Mouse (Mus musculus): ENCODE data around the gene Cyp4f18.
"Not testable (repeated sequence)": the region's sequence is repeated elsewhere in the genome, so short reads cannot be mapped to it uniquely, and the experiment has no call there.

The Cyp4f18 gene

DNA sequence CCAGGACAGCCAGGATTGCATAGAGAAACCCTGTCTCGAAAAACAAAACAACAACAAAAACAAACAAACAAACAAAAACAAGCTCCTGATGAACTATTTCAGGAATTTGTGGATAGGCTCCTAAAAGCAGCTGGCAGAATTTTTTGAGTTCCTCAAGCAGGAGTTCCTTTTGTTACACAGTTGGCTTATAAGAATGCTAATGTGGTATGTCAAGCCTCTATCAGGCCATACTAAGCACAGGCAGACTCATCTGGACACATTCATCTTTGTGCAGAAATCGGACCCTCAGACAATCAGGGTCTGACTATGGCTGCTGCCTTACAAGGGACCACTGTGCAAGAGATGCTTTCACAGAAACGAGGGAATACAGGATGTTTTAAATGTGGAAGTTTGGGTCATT lies 35.2 kb downstream of the Cyp4f18 start:
- DNase-seq = no peak

DNA sequence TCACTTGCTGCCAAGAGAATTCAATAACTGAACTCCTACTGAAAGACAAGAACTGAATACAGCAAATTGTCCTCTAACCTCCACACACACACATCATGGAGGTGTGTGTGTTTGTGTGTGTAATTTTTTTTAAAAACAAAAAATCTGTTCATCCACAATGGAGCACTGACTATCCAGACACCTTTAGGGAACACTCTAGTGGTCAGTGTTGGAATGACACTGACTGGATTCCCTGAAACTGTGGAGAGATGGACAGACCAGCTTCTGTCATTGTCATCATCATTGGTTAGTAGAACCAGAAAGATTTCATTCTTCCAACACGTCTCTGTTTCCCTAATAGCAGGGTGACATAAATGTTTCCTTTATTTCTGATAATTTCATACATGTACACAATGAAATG lies 37.5 kb downstream of the Cyp4f18 start:
- DNase-seq = peak; percentile 45

DNA sequence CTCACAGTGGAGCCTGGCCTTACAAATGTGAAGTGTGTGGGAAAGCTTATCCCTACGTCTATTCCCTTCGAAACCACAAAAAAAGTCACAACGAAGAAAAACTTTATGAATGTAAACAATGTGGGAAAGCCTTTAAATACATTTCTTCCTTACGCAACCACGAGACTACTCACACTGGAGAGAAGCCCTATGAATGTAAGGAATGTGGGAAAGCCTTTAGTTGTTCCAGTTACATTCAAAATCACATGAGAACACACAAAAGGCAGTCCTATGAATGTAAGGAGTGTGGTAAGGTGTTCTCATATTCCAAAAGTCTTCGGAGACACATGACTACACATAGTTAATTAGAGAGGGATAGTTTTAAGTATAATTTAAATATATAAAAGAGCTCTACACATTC lies 40.8 kb downstream of the Cyp4f18 start:
- DNase-seq = no peak

DNA sequence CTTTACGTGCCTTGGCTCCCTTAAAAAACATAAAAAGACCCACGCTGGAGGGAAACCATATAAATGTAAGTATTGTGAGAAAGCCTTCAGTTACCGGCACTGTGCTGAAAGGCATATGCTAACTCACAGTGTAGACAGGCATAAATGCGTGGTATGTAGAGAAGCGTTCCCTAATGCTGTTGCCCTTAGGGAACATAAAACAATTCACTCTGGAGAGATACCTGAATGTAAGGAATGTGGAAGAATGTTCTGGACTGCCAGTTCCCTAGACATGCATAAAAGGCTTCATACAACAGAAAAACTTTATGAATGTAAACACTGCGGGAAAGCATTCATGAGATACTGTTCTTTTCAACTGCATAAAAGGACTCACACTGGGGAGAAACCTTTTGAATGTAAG lies 41.3 kb downstream of the Cyp4f18 start:
- no peak for DNase-seq

- no peak for DNase-seq
Measured at GRCm38 (mm10) chr8:71967261-71967660, 42.2 kb downstream of the Cyp4f18 start.

DNA sequence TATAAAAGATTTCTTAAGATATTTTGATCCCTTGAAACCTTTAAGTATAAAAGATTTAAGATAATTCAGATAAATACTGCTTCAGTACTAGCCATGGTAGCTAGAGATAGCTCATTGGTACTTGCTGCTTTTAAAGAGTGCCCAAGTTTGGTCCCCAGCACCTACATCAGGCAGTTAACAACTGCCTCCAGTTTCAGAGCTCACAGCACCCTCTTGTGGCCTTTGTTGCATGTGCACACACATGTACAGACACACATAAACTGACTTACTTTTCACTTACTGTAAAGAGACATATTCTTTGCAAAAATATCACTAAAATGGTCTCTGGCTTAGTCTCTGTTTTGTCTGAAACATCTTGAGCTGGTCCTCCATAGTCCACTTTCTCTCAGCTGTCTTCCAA lies 43.0 kb downstream of the Cyp4f18 start:
- no peak for DNase-seq

DNA sequence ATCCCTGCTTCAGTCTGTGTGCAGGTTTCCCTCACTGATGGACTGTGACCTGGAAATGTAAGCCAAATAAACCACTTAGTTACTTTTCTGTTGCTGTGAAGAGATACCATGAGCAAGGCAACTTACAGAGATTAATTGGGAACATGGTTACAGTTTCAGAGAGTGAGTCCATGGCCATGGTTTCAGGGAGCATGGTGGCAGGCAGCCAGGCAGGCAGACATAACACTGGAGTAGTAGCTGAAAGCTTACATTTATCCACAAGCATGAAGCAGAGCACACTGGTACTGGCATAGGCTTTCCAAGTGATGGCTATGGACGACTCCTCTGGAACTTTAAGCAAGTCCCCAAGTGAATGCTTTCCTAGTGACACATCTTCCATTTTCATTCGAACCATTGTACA lies 44.3 kb downstream of the Cyp4f18 start:
- no peak for DNase-seq

DNA sequence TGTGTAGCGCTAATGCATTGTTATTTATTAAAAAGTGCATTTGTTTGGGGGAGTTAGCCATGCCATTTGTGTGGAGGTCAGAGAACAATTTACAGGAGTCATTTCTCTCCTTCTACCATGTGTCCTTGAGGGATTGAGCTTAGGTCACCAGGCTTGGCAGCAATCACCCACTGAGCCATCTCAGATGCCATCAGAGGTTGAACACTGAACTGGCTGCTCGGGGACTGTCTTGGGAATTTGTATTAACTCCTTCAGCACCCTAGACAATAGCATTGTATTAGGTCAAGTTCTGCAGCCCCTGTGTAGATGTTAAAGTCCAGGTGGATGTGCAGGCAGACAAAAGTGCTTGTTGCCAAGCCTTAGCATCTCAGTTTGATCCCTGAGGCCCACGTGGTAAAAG lies 45.4 kb downstream of the Cyp4f18 start:
- no peak for DNase-seq

GRCm38 (mm10) chr8:71961796-71962195 lies 47.6 kb downstream of the Cyp4f18 start:
- DNase-seq = no peak

GRCm38 (mm10) chr8:71960483-71960882 lies 48.9 kb downstream of the Cyp4f18 start:
- no peak for DNase-seq

GRCm38 (mm10) chr8:71954666-71955065 lies 54.8 kb downstream of the Cyp4f18 start:
- DNase-seq = no peak

- DNase-seq = not testable (repeated sequence)
Measured at GRCm38 (mm10) chr8:71952961-71953700, 56.3 kb downstream of the Cyp4f18 start.

GRCm38 (mm10) chr8:71952489-71952888 lies 56.9 kb downstream of the Cyp4f18 start:
- no peak for DNase-seq

GRCm38 (mm10) chr8:71951436-71952161 lies 57.8 kb downstream of the Cyp4f18 start:
- peak; percentile 12 for DNase-seq

DNA sequence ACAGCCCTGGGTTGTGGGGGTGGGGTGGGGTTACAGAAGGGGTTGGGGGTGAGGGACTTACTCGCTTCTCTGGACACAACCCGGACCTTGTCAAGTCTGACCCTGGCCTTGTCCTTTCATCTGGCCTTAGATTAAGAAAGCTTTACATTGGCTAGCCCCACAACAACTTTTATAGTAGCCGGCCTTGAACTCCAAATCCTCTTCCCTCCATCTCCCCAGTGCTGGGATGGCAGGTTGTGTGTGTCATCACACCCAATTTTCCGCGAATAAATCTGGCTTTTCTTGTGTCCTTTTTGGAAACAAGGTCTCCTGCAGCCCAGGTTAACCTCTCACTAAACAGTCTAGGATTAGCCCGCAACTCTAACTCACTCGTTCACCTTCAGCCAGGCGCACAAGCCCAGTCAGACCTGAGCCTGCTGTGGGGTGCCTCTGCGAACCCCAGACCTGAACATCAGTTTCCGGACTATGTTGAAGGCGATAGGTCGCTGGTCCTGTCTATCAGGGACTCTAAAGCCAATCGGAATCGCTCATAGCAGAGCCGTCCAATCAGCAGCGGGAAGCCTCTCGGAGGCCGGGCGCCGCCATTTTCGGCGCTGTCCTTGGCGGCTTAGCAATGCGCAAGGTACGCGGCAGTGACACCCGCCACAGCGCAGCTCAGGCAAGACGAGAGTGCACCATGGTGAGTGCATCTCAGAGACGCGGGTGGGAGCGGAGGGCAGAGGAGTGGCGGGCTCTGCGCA lies 58.8 kb downstream of the Cyp4f18 start, which contains the start of gene Zfp961:
Gene Zfp961, plus strand, starts transcription at position 557 of the 740 bp plus-strand sequence.
- DNase-seq = peak; percentile 98

DNA sequence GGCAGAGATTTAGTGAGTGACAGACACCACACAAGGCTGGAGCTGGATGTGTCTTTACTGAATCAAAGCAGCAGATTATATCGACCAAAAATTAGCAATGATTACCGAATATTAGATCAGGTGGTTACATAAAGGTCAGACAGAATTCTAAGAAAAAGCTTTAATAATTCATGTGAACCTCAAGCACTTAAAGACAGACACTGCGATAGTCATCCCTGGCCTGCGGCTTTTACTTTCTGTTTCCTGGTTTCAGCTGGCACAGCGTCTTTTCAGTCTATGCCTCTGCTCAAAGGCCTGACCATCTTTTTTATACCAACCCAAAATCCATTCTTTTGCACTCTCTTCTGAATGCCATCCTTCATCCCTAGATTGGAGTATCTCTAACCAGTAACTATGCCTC lies 60.8 kb downstream of the Cyp4f18 start:
- no peak for DNase-seq

- no peak for DNase-seq
Measured at GRCm38 (mm10) chr8:71941776-71942175, 67.7 kb downstream of the Cyp4f18 start.

GRCm38 (mm10) chr8:71940293-71941208 lies 68.9 kb downstream of the Cyp4f18 start:
- DNase-seq = no peak

Data from kidney, adult 9 months (tissue).